Mouse (Mus musculus): ENCODE measurements around the gene Gramd1b. TPM values are rescaled to one million over a fixed set of nuclear protein-coding genes. Genes with fewer than 3 reads are reported as not detected.
A peak's percentile ranks its signal among the peaks of the same experiment; 100 is the strongest.

Gene Gramd1b
- polyA plus RNA-seq, 1 experiment from 2014 or later = 2.4 TPM

- peaks cover 26% of the 10 kb centered on the region for H3K36me3 ChIP-seq (replicated peaks)
- H3K27ac ChIP-seq (replicated peaks) = no peak overlapping the region
- H3K4me3 ChIP-seq = no peak overlapping the region
- H3K4me1 ChIP-seq = no peaks in the 10 kb centered on the region
- WGBS = 92% methylated on average over 8 of the region's 8 CpGs
- no peak for DNase-seq (ENCODE audit: low spot score)
- H3K27me3 ChIP-seq (replicated peaks; ENCODE audit: low read depth, poor library complexity, severe bottlenecking) = no peaks in the 10 kb centered on the region
- H3K9me3 ChIP-seq = no peaks in the 10 kb centered on the region
Measured at GRCm38 (mm10) chr9:40293286-40293685, 237.9 kb downstream of the Gramd1b start.

DNA sequence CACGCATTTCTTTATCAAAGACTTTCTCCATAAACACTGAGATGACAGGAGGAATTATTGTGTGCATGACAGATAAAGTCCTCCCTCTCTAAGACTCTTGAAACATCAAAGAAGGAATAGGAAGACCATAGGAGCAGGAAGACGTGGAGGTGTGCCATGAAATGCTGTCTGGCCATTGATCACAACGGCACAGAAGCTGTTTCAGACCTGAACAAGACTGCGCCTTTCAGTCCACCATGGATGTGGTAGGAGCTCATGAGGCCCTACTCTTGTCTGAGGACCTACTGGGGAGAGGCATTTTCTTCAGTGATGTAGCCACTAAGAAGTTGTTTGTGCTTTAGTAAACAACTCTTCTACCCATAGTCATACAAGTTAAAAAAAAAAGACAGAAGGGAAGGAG, 238.7 kb downstream of the Gramd1b start:
- 93% methylated on average over 4 of the region's 4 CpGs for WGBS
- DNase-seq (ENCODE audit: low spot score) = no peak
- no peaks in the 10 kb centered on the region for H3K9me3 ChIP-seq

GRCm38 (mm10) chr9:40282968-40283367, 248.2 kb downstream of the Gramd1b start:
- 88% methylated on average over 7 of the region's 7 CpGs for WGBS
- Histone ChIP-seq H3K4me1 (no peaks in the 10 kb centered on the region), H3K27ac (replicated peaks) (no peak overlapping the region), H3K27me3 (replicated peaks; ENCODE audit: low read depth, poor library complexity, severe bottlenecking) (no peaks in the 10 kb centered on the region), H3K36me3 (replicated peaks) (no peaks in the 10 kb centered on the region), H3K4me3 (no peak overlapping the region), H3K9me3 (no peaks in the 10 kb centered on the region)
- no peak for DNase-seq (ENCODE audit: low spot score)

More for the DNA sequence above, 238.7 kb downstream of the Gramd1b start:
- Histone ChIP-seq H3K4me1 (no peaks in the 10 kb centered on the region), H3K4me3 (no peak overlapping the region), H3K27ac (replicated peaks) (no peak overlapping the region), H3K36me3 (replicated peaks) (peaks cover 21% of the 10 kb centered on the region), H3K27me3 (replicated peaks; ENCODE audit: low read depth, poor library complexity, severe bottlenecking) (no peaks in the 10 kb centered on the region)

DNA sequence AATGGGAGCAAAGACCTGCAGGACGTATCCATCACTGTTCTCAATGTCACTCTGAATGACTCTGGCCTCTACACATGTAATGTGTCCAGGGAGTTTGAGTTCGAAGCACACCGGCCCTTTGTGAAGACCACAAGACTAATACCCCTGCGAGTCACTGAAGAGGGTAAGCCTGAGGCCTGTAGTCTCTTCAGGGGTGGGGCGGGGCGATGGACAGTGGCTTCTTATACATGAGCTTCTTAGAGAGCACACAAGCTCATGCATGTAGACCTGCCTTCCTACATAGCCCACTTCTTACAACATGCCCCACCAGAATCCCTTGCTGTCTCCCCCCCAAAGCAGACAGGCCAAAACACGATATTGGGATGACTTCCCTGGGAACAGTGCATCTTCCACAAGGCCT, 251.7 kb downstream of the Gramd1b start:
- H3K9me3 ChIP-seq = no peaks in the 10 kb centered on the region
- no peak overlapping the region for H3K4me3 ChIP-seq
- no peaks in the 10 kb centered on the region for H3K4me1 ChIP-seq
- no peak for DNase-seq (ENCODE audit: low spot score)
- H3K27ac ChIP-seq (replicated peaks) = no peak overlapping the region
- 92% methylated on average over 7 of the region's 7 CpGs for WGBS
- no peaks in the 10 kb centered on the region for H3K27me3 ChIP-seq (replicated peaks; ENCODE audit: low read depth, poor library complexity, severe bottlenecking)
- H3K36me3 ChIP-seq (replicated peaks) = no peaks in the 10 kb centered on the region

DNA sequence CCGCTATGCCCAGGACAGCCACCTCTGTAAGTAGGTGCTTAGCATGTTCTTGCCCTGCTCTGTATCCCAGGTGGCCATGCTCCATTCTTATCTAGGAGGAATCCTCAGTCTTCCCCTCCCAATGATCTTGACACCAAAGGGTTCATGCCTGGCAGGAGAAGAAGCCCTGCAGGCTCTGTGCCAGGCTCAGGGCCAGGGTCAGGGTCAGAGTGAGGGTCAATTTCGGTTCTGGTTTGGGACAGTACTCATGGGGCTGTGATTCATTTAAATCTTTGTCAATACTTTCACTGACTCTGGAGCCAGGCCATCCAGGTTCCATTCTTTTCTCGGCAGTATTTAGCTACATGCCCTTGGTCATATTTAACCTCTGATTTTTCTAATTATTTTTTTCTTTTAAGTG, 253.5 kb downstream of the Gramd1b start:
- no peaks in the 10 kb centered on the region for H3K9me3 ChIP-seq
- H3K27me3 ChIP-seq (replicated peaks; ENCODE audit: low read depth, poor library complexity, severe bottlenecking) = no peaks in the 10 kb centered on the region
- DNase-seq (ENCODE audit: low spot score) = no peak
- no peak overlapping the region for H3K27ac ChIP-seq (replicated peaks)
- H3K4me1 ChIP-seq = no peaks in the 10 kb centered on the region
- WGBS = 76% methylated on average over 3 of the region's 3 CpGs
- no peak overlapping the region for H3K4me3 ChIP-seq
- H3K36me3 ChIP-seq (replicated peaks) = no peaks in the 10 kb centered on the region

- 91% methylated on average over 5 of the region's 5 CpGs for WGBS
- DNase-seq (ENCODE audit: low spot score) = no peak
- Histone ChIP-seq H3K4me1 (no peaks in the 10 kb centered on the region), H3K4me3 (no peak overlapping the region), H3K27ac (replicated peaks) (no peak overlapping the region), H3K36me3 (replicated peaks) (no peaks in the 10 kb centered on the region), H3K9me3 (no peaks in the 10 kb centered on the region), H3K27me3 (replicated peaks; ENCODE audit: low read depth, poor library complexity, severe bottlenecking) (no peaks in the 10 kb centered on the region)
Measured at GRCm38 (mm10) chr9:40275904-40276303, 255.3 kb downstream of the Gramd1b start.

DNA sequence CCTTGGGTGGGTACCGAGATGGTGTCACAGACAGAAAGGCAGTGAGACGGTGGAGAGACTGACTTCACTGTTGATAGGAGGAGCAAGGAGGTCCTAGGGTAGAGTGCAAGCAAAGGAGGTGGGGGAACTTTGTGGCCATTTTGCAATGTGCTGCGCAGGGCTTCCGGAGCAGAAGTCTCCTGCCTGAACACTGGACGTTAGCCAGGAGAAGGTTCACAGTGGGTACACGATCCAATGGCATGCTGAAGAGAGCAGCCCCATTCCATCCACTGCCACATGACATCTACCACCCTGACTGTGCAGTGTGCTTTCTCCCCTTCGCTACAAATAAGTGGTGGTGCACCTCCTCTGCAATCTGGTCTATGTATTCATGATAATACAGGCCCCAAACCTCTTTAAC, 258.4 kb downstream of the Gramd1b start:
- Histone ChIP-seq H3K27me3 (replicated peaks; ENCODE audit: low read depth, poor library complexity, severe bottlenecking) (peaks cover 24% of the 10 kb centered on the region), H3K9me3 (no peaks in the 10 kb centered on the region), H3K4me3 (no peak overlapping the region), H3K27ac (replicated peaks) (no peak overlapping the region), H3K4me1 (peaks cover 20% of the 10 kb centered on the region), H3K36me3 (replicated peaks) (no peaks in the 10 kb centered on the region)
- DNase-seq (ENCODE audit: low spot score) = no peak
- 88% methylated on average over 7 of the region's 7 CpGs for WGBS

DNA sequence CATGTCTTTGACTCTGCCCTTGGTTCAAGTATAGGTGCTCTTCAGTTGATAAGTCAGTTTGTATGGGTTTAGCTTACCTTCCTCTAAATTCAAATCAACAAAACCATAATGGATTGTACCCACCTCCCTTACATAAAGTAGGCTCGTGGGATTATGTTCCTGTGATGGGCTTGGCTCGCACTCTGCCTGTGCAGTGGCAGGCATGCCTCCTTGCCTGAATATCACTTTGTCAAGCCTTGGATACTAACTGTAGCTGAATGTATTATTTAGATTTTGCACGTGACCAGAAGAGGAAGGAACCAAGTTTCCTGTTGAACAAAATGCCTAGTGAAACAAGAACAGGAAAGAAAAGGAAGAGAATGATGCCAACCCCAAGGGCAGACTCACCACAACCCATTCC, 260.1 kb downstream of the Gramd1b start:
- Histone ChIP-seq H3K4me1 (peaks cover 20% of the 10 kb centered on the region), H3K27me3 (replicated peaks; ENCODE audit: low read depth, poor library complexity, severe bottlenecking) (peaks cover 35% of the 10 kb centered on the region), H3K4me3 (no peak overlapping the region), H3K27ac (replicated peaks) (no peak overlapping the region), H3K9me3 (no peaks in the 10 kb centered on the region), H3K36me3 (replicated peaks) (no peaks in the 10 kb centered on the region)
- no peak for DNase-seq (ENCODE audit: low spot score)
- WGBS = 78% methylated on average over 3 of the region's 3 CpGs

GRCm38 (mm10) chr9:40269880-40270279, 261.3 kb downstream of the Gramd1b start:
- peak overlapping the region; percentile 55; the same call in 1 of the 2 replicates for H3K4me3 ChIP-seq
- peaks cover 35% of the 10 kb centered on the region for H3K27me3 ChIP-seq (replicated peaks; ENCODE audit: low read depth, poor library complexity, severe bottlenecking)
- H3K27ac ChIP-seq (replicated peaks) = no peak overlapping the region
- DNase-seq (ENCODE audit: low spot score) = no peak
- no peaks in the 10 kb centered on the region for H3K36me3 ChIP-seq (replicated peaks)
- WGBS = 27% methylated on average over 8 of the region's 8 CpGs
- no peaks in the 10 kb centered on the region for H3K9me3 ChIP-seq
- peaks cover 20% of the 10 kb centered on the region for H3K4me1 ChIP-seq

- Histone ChIP-seq H3K27me3 (replicated peaks; ENCODE audit: low read depth, poor library complexity, severe bottlenecking) (peaks cover 35% of the 10 kb centered on the region), H3K4me3 (peak within 1 kb of the TSS; percentile 55), H3K4me1 (peaks cover 20% of the 10 kb centered on the region), H3K36me3 (replicated peaks) (no peaks in the 10 kb centered on the region), H3K27ac (replicated peaks) (no peak within 1 kb of the TSS), H3K9me3 (no peaks in the 10 kb centered on the region)
- peak; percentile 77 for DNase-seq (ENCODE audit: low spot score)
- under 1% methylated on average over 42 of the region's 42 CpGs for WGBS
Measured at GRCm38 (mm10) chr9:40269103-40269861, 261.9 kb downstream of the Gramd1b start, which contains the start of gene Scn3b. Scn3b (plus strand) TSS chr9:40269217.

DNA sequence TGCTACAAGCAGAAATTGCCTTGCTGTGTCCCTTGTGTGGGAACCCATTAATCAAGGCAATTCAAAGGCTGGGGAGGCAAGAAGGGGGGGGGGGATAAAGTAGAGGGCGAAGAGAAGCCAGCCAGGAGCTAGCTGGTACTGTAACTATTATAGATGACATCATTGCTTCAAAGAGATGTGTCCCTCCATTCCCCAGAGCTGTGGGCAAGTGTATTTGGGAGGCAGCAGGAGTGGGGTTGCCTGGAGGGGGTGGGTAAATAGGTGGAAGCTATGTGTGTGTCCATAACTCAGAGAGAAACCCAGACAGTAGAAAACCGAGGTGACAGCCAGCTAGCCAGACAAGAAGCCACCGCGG, 262.5 kb downstream of the Gramd1b start:
- DNase-seq (ENCODE audit: low spot score) = no peak
- no peaks in the 10 kb centered on the region for H3K36me3 ChIP-seq (replicated peaks)
- H3K4me3 ChIP-seq = peak overlapping the region; percentile 55
- peaks cover 35% of the 10 kb centered on the region for H3K27me3 ChIP-seq (replicated peaks; ENCODE audit: low read depth, poor library complexity, severe bottlenecking)
- H3K9me3 ChIP-seq = no peaks in the 10 kb centered on the region
- H3K4me1 ChIP-seq = peaks cover 20% of the 10 kb centered on the region
- H3K27ac ChIP-seq (replicated peaks) = no peak overlapping the region
- WGBS = 6% methylated on average over 4 of the region's 4 CpGs

GRCm38 (mm10) chr9:40268040-40268747, 263.0 kb downstream of the Gramd1b start:
- Histone ChIP-seq H3K9me3 (no peaks in the 10 kb centered on the region), H3K27me3 (replicated peaks; ENCODE audit: low read depth, poor library complexity, severe bottlenecking) (peaks cover 35% of the 10 kb centered on the region), H3K4me3 (peak overlapping the region; percentile 55; the same call in 1 of the 2 replicates), H3K27ac (replicated peaks) (no peak overlapping the region), H3K4me1 (peaks cover 20% of the 10 kb centered on the region), H3K36me3 (replicated peaks) (no peaks in the 10 kb centered on the region)
- peak; percentile 9 for DNase-seq (ENCODE audit: low spot score)
- WGBS = 17% methylated on average over 21 of the region's 21 CpGs

DNA sequence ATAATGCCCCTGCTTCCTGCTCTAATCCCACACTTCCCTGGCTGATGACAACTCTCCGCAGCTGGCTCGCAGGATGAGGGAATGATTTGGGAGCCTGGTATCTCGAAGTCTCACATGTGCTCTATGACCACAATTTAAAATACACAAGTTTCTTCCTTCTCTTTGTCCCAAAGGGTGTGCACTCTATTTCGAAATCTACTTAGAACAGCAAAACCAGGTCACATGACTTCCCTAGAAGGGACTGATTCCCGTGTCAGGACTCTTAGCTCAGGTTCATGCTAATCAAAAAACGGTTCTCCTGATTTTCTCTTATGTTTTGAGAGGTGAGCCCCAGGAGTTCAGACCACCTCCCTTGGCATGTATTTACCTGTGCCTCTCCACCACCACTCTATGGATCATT, 267.3 kb downstream of the Gramd1b start:
- no peaks in the 10 kb centered on the region for H3K36me3 ChIP-seq (replicated peaks)
- peaks cover 11% of the 10 kb centered on the region for H3K4me1 ChIP-seq
- H3K27ac ChIP-seq (replicated peaks) = no peak overlapping the region
- no peaks in the 10 kb centered on the region for H3K9me3 ChIP-seq
- H3K27me3 ChIP-seq (replicated peaks; ENCODE audit: low read depth, poor library complexity, severe bottlenecking) = peaks cover 22% of the 10 kb centered on the region
- 74% methylated on average over 6 of the region's 6 CpGs for WGBS
- H3K4me3 ChIP-seq = no peak overlapping the region
- DNase-seq (ENCODE audit: low spot score) = no peak

All from embryonic facial prominence, embryonic 10.5 days (tissue).